Mouse (Mus musculus) gastrocnemius, adult 2 months (tissue): ENCODE data around the gene Lrrc4. TPM values are rescaled to one million over a fixed set of nuclear protein-coding genes. Genes with fewer than 3 reads are reported as not detected.

Source experiments
- DNase-seq: peaks from one replicate; pipeline ENCODE4 v3.0.0; 2022
- H3K27ac ChIP-seq: fragments of 200-600 bp; 2 replicates; pipeline ENCODE4 v1.8.1; 2022; ENCODE audit warnings: mild to moderate bottlenecking
- H3K4me3 ChIP-seq: fragments of 200-600 bp; 2 replicates; pipeline ENCODE4 v1.8.1; 2022; ENCODE audit warnings: mild to moderate bottlenecking, moderate library complexity
- CTCF ChIP-seq: fragments of 200-600 bp; IDR thresholded peaks from 2 replicates; pipeline ENCODE4 v1.8.1; 2022; ENCODE audit warnings: antibody characterized with exemption, mild to moderate bottlenecking, moderate library complexity
- intact Hi-C: fragments of 180-260 bp; cut with DNase I; formaldehyde crosslinking; loops from one replicate; pipeline ENCODE4 v1.15.1; 2025
- total RNA-seq, 2 experiments: library from RNA; stranded (reverse); gene quantifications; 2 replicates each; pipeline ENCODE4 v1.2.3; 2021

The Lrrc4 gene
- total RNA-seq, 2 experiments from 2014 or later = 0.33 to 0.54 TPM

DNA sequence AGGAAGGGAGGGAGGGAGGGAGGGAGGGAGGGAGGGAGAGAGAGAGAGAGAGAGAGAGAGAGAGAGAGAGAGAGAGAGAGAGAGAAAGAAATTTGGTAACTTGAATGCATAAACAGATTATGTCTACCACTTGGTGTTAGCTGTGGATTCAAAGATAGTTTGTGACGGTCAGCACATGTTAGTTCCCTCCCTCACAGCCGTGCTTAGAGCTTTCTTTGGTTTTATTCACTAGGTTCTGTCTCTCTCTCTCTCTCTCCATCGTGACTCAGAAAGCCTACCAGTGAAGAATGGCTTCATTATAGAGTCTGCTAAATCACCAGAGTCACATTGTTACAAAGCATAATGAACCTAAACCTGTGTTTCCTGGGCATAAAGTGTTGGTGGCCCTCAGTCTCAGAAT, 146.5 kb downstream of the Lrrc4 start:
- intact Hi-C loops = no loop called here
- H3K4me3 ChIP-seq = no peak overlapping the region
- no peak for DNase-seq
- no peak for TF ChIP-seq CTCF
- H3K27ac ChIP-seq = no peak overlapping the region

DNA sequence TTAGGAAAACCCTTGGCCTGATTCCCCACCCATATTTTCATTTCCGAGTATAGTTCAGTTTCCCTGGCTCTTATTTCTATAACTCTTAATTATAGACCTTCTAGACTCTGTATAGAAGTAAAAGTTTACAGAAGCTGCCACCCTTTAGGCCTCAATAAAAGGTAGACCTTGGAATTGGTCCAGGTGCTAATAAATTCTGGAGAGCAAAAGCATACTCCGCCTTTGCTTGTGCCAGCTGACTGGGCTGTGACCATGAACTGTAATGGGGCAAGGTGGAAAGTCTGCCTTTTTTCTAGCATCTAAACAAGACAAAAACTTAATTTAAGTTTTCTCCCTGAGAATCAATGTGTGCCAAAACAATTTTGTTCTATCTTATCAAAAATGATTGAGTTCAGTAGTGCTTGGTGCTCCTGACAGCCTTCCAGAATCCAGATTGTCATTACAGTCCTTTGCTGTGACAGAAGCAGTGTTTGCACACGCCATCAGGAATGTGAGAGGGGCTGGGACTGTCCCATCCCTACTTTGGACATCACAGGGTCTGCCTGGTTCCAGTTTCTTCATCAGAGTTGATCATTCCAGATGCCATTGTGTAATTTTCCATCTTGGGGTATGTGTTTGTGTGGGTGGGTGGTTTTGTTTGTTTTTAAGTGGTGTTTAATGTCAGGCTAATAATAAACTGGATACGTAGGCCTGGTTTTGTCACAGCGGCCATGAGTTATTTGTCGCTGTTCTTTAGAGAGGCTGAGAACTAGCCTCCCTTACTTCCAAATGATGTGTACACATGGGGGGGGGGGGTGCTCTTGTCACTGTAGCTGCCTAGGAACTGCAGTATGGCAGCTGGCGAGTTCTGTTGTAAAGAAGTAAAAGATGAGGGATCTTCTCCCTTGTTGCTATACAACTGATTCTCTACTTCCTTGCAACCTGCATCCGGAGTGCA, 149.8 kb downstream of the Lrrc4 start:
- TF ChIP-seq CTCF = no peak
- no peak for DNase-seq
- H3K27ac ChIP-seq = no peak overlapping the region
- no peak overlapping the region for H3K4me3 ChIP-seq
- intact Hi-C loops = no loop called here

DNA sequence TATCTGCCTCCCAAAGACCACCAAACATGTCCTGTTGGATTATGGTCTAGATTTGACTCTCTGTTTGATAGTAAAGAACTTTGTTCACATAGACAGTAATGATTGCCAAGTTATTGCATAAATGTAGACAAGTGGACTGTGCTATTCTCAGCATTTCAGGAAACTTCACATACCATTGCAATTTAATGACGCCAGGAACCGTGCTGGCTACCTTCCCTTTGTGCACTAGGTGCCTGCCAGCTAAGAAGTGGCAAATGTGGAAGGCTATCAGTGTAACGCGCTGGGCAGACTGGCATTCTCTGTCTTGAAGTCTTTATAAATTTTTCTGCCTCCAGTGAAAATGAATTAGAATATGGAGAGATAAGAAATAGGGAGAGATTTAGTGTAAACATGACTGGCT, 151.0 kb downstream of the Lrrc4 start:
- DNase-seq = peak; percentile 20
- TF ChIP-seq CTCF = no peak
- H3K27ac ChIP-seq = no peak overlapping the region
- intact Hi-C loops = no loop called here
- H3K4me3 ChIP-seq = no peak overlapping the region

DNA sequence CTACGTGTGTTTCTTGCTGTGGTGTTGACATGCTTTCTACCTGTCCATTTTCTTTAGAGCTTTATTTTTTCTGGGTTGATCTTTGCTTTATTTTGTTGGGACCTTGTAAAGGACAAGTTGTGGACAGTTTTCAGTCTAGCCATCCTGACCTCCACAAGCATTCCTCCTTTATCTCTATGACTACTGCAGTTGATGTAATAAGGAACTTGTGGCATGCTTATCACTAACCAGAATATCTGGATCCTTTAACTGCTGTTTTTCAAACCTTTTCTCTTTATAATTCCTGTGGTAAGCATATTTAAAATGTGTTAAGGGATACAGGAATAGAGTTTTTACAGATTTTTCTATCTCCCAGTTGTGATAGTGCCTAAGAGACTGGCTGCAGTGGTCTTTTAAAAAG, 152.7 kb downstream of the Lrrc4 start:
- no peak overlapping the region for H3K27ac ChIP-seq
- TF ChIP-seq CTCF = no peak

DNA sequence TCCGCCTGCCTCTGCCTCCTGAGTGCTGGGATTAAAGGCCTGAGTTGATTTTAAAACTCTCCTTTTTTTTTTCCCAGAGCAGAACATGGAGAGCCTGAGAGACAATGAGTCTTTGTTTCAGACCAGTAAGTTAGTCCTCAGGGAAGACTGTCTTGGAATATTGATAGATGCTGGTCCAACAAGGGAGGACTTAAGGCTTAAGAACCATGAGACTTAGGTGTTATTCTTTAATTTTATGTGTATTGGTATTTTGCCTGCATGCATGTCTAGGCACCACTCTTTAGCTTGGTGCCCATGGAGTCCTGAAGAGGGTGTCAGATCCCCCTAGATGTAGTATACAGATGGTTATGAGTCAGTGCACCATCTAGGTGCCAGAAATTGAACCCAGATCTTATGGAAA, 156.9 kb downstream of the Lrrc4 start:
- no peak for DNase-seq
- intact Hi-C loops = no loop called here
- Histone ChIP-seq H3K27ac (no peak overlapping the region), H3K4me3 (no peak overlapping the region)
- no peak for TF ChIP-seq CTCF

More for the DNA sequence above, 152.7 kb downstream of the Lrrc4 start:
- DNase-seq = no peak
- H3K4me3 ChIP-seq = no peak overlapping the region
- intact Hi-C loops = no loop called here

DNA sequence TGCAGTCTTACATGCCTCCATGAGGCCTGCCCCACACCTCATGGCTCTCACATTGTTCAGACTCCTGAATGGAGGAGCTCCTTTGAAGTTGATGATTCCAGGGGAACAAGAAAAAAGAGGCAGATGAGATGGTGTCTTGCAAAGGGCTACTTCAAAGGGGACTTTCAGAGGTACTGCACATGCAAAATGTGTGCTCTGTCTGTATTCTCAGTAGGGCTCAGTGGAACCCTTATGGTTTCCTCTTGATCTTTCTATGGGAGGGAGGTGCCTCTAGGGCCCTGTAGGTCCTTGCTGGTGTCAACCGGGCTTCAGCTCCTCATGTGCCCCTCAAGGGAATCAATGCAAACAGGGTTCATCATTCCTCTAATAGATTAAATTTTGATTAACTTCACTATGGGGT, 159.2 kb downstream of the Lrrc4 start:
- no peak for DNase-seq
- no peak overlapping the region for H3K27ac ChIP-seq
- intact Hi-C loops = no loop called here
- no peak overlapping the region for H3K4me3 ChIP-seq
- TF ChIP-seq CTCF = no peak

DNA sequence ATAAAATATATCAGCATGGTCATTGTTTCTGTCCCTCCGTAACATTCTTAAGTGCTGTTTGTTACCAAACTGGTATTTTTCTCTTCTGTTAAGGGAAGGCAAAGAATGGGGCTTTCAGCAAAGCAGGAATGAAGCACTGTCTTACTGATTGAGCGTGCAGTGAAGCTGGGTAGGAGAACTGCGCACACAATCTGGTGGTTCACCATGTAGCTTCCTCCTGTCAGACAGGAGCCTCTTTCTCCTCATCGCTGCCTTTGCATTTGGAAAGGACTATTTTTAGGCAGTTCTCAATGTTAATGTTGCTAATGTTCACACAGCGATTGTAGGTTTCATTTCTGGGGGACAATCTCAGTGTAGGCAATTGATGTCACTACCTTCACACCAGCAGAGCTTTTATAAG, 162.3 kb downstream of the Lrrc4 start:
- TF ChIP-seq CTCF = no peak
- no peak for DNase-seq
- H3K27ac ChIP-seq = no peak overlapping the region
- H3K4me3 ChIP-seq = no peak overlapping the region
- intact Hi-C loops = no loop called here

DNA sequence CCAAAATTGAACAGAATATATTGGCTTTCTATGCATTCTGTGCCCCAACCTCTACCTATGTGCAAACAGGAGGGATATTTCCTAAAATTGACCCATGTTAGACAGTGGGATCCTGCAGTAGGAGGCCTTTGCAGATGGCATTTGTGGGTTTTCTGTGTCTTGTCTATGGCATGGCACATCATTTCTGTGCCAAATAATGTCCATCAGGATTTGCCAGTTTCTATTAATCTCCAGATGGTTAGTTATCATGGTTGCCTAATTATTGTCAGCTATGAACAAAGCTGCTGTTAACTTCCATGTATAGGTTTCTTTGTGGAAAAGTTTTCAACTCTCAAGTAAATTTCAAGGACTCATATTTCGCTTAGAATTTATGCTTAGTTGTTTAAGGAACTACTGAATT, 164.0 kb downstream of the Lrrc4 start:
- Histone ChIP-seq H3K4me3 (no peak overlapping the region), H3K27ac (no peak overlapping the region)
- TF ChIP-seq CTCF = no peak
- no peak for DNase-seq
- intact Hi-C loops = no loop called here

DNA sequence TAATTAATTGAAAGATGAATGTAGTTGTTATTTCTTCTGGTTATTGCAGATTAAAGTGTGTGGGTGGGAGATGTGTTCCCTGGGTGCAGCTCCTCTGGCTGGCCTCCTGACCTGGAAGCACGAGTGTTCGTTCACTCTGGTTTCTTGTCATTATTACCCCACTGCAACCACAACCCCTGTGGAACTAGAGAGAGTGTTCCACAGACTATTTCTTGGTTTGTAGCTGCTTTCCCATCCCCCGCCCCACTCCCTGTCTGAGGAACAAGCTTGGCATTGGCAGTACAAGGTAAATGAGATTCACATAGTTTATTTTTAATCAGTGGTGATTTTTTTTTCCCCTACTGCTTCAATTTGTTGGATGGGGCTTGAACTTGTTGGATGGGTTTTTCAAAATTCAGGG, 166.8 kb downstream of the Lrrc4 start:
- no peak overlapping the region for H3K4me3 ChIP-seq
- no peak overlapping the region for H3K27ac ChIP-seq
- intact Hi-C loops = no loop called here
- DNase-seq = no peak
- no peak for TF ChIP-seq CTCF

DNA sequence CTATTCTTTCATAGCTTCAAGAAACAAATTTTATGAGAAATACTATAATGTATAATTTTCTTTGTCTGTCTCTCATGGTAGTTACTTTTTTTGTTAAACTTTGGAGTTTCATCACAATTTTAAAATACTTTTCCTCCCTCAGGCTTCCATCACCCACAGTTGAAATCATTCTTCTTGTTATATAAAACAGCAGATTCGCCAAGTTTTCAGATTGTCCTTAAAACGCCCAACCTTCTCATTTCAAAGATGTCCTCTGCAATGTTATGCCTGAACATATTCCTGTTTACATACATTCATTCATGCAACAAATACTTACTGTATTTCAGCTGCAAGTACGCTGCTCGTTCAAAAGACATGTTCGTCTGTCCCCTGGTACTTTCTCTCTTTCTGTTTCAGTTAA, 167.9 kb downstream of the Lrrc4 start:
- DNase-seq = no peak
- intact Hi-C loops = no loop called here
- TF ChIP-seq CTCF = no peak

DNA sequence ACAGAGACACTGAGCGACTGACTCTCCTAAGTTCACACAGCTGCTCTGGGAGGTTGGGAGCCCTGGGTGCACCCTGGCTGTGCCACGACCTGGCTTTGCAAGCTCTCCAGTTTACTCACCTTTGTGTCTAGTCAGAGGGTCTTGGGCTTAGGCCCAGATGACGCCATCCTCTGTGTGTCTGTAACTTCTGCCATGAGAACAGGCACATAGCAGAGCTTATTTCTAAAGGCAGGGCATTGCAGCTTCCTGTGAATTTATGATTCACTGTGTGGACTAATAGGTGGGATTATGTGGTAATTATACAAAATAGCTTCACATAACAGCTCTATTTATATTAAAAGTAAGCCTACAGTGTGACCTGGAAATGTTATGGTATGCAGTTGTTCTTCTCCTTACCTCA, 168.5 kb downstream of the Lrrc4 start:
- Histone ChIP-seq H3K4me3 (no peak overlapping the region), H3K27ac (no peak overlapping the region)
- intact Hi-C loops = no loop called here
- TF ChIP-seq CTCF = no peak
- DNase-seq = no peak

More for the DNA sequence above, 167.9 kb downstream of the Lrrc4 start:
- no peak overlapping the region for H3K27ac ChIP-seq
- no peak overlapping the region for H3K4me3 ChIP-seq

DNA sequence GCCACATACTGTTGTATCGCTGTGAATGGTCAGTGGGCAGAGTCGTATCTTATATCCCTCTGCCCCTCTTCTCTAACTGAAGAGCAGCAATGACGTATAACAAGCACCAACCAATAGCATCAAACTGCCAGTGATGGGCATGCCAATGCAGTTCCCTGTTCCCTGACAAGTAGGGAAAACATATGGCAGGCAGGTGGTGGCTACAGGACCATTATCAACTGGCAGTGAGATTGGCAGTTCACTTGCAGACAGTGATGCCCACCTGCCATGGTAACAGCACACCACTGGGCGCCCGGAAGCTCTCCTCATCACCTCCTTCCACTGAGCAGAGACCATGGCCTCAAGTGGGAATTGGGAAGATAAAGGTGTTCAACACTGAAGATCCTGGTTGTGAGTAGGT, 175.0 kb downstream of the Lrrc4 start:
- Histone ChIP-seq H3K4me3 (no peak overlapping the region), H3K27ac (no peak overlapping the region)
- DNase-seq = no peak
- intact Hi-C loops = no loop called here
- TF ChIP-seq CTCF = no peak

DNA sequence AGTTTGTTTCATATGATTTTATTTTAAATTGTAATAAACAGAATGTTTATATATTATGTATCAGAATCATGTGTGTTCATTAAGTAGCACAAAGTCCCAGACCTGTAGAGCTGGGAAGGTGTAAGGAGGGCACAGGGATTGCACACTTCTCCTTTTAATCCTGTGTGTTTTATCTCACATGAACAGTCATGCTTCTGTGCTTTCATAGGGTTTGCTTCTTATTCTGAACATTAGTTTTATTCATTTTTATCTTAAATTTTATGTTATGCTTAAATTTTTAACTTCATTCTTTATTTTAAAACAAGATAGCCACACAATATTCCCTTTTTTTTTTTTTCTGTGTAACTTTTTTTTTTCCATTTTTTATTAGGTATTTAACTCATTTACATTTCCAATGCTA, 186.3 kb downstream of the Lrrc4 start:
- no peak for TF ChIP-seq CTCF
- DNase-seq = no peak
- Histone ChIP-seq H3K27ac (no peak overlapping the region), H3K4me3 (no peak overlapping the region)
- intact Hi-C loops = no loop called here

DNA sequence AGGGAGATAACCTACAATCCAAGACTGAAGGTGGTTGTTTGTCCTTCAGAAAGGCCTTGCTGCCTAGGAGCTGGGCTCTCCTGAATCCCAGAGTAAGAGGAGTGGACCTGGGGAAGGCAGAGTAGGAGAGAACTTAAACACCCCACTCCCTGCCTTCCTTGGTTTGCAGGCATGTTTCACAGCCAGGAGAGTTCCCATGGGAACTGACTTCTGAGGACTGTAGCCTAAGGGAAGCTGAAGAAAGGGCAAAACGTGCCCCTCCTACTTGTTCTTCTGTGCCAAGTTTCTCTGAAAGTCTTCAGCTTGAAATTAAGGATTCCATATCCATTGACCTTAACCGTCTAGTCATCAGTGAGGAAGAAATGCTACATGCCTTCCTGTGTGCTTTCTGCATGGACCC, 188.6 kb downstream of the Lrrc4 start:
- DNase-seq = no peak

More for the DNA sequence above, 188.6 kb downstream of the Lrrc4 start:
- no peak for TF ChIP-seq CTCF
- Histone ChIP-seq H3K27ac (no peak overlapping the region), H3K4me3 (no peak overlapping the region)
- intact Hi-C loops = no loop called here
